Mouse (Mus musculus): ENCODE data around the gene Copg1.

The Copg1 gene

DNA sequence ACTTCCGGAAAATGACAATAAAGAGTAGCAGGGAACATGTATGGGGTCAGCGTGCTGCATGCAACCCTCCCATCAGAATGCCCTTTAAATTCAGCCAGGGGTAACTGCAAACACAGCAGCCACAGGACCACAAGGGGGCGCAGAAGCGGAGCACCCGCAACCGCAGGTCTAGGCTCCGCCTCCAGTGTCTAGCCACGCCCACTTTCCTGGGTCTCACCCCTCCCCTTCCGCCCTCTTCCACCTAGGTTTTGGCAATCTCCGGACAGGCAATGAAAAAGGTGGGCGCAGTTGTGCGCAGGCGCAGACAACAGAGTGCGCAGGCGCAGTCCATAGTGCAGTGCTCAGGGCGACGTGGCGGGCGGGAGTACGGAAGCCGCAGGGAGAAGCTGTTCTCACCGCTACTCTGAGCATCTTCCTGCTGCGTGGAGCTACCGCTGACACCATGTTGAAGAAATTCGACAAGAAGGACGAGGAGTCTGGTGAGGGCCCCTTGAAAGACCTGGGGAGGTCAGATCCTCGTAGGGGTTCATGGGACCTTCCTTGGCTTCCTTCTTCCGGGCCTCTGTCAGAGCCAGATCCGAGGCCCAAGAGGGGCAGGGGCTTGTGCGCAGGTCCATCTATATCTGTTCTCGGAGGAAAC is at the start of gene Copg1:
Gene Copg1 (plus strand): TSS at position 221 of the 640 bp plus-strand sequence.
- peak; percentile 100 for DNase-seq

DNA sequence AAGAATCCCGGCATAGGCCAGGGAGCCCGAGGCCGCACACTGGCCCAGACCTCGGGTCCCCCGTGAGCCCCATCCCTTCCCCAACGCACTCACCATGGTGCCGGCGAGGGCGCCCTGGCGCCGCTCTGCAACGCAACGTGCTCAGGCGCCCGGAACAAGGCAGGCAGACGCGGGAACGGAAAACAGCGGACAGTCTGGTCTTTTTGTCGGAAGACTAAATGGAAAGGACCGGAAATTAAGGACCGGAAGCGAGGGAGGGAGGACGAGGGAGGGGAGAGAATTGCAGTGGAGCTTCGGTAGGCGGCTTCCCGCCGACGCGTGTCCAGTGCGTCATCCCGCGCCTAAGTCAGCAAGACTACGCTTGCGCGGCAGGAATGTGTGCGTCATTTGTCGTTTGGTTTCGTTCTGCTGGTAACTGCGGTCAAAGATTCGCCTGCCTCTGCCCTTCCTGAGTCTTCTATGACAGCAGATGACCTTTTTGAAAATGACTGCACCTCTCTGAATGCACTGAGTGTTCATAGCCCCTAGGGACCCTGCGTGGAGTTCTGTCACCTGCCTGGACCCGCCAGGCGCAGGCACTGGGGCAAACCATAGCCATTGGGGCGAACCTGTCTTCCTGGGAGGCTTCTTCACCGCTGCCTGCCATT is 48.9 kb upstream of the Copg1 start, which contains the start of gene Isy1:
Gene Isy1 (minus strand): TSS at position 248 of the 647 bp plus-strand sequence.
- DNase-seq, result peak; percentile 92

DNA sequence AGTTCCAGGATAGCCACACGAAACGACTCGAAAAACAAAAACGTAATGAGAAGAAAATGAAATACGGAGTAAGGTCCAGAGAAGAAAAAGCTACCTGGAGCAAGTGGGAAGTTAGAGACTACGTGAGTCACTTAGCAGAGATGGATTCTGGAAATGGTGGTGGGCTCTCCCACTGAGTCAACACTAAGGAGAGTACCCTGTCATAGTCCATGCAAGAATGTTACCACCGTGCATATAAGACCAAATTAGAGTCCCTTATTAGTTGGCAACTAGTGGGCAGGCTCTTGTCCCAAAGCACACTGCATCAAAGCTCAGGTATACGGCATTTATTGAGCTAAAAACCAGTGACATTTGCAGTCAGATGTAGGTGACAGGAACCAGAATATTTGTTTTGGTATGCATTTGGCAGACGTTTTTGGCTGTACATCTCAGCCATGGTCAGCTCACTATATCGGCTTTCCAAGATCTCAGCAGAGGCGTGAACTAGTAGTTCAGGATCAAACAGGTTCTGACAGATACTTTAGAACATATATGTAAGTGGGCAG is 47.7 kb upstream of the Copg1 start:
- no peak for DNase-seq

DNA sequence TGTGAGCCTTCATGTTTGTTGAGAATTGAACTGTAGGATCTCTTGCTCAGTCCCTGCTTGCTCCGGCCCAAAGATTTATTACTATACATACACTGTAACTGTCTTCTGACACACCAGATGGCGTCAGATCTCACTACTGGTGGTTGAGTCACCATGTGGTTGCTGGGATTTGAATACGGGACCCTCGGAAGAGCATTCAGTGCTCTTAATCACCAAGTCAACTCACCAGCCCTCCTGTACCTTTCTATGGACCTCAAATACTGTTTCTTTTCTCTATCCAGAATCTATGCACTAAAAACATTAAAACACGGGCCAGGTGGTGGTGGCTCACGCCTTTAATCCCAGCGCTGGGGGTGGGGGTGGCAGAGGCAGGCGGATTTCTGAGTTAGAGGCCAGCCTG is 46.0 kb upstream of the Copg1 start:
- DNase-seq, result no peak

DNA sequence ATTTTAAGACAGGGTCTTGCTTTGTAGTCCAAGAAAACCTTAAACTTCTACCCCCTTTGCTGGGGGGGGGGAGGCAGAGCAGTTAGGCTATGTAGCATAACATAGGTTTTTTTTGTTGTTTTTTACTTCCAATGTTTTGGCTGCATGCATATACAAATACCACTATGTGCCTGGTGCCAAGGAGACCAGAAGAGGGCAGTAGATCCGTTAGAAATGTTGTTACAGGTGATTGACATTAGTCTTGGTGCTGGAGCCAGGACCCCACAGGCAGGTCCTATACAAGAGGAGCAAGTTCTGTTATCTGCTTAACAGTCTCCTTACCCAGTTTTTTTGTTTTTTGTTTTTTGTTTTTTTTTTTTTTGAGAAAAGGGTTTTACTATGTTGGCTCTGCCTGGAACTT is 45.4 kb upstream of the Copg1 start:
- DNase-seq, result no peak

DNA sequence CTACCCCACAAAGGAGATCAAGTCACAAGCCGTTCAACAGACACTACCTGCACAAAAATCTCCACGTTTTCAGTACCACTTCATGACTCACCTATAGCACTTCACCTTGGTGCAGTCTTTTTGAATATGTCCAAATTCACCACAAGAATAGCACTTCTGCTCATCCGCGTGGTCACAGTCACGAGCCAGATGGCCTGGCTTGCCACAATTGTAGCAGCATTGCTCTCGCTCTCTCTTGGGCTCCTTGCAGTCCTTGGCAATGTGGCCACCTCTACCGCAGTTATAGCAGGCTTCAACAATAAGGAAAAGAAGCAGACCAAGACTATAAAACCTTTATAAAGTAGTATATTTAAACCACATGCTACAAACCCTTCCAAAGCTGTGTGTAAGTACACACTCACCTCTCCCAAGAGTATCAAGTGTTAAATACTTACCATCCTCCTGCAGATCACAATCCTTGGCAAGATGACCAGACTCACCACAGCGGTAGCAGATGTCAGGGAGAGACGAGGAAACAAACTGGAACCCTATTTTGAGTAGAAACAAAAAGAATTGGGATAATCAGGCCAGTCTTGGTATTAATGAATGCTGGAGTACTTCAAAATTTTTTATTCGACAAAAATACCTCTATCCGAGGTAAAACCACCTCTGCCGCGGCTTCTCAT is 42.5 kb upstream of the Copg1 start:
- DNase-seq, result no peak

DNA sequence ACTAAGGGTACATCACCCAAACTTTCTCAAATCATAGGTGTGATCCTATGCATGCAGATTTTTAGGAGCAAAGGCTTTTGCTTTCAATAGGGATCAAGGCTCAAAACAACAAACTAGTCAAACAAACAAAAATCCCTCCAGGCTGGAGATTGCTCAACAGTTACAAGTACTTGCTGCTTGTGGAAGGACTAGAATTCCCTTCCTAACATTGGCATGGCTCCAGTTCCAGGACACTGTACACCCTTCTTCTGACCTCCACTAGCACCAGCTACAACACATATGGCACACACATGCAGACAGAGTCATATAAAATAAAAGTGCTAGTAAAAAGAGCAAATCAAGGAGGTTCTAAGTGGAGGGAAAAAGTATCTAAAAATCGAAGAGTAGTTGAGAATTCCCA is 40.8 kb upstream of the Copg1 start:
- DNase-seq, result no peak

DNA sequence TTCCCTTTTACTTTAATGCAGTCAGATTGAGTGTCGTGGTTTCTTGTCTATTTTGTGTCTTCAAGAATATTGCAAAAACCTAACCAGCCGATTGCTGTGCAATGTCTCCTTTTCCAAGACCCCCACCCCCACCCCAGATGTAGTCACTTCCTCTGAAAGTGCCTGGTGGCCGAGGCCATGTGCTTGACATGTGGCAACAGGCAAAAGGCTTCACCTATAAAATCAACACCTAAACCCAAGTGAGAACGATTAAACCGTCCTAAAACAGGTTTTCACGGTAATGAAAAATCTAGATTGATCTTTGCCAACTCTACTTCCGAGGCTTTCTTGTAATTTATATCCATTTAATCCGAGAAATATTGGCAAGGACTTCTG is 37.8 kb upstream of the Copg1 start:
- DNase-seq, result no peak

DNA sequence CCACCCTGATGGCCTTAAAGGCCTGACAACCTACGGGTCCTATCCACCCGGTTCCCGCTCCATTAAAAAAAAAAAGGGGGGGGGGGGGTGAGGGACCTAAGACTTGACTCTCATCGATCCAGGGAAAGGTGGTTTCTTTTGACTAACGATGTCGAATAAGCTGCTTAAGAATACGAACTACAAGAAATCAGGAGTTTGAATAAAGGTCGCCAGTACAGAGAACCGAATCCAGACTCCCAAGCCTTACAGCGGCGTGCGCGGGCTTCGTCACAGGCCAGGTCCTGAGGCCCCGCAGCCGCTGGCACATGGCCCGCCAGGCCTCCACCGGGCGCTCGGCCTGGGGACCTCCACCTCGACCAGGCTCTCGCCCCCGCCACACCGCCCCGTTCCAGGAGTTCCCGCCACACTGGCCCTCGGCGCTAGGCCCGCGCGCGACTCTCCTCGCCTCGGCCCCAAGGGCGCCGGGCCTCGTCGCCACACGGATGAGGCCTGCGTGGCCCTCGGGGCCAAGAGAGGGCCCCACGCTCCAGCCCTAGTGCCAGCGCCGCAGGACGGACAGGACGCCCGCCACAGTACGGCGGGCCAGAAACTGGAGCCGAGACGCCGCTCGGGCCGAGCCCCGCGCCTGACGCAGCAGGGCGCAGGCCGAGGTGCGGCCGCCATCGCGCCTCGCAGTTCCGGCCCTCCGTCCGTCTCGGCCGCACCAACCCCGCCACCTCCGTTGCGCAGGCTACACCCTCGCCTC is 37.3 kb upstream of the Copg1 start:
- DNase-seq, result peak; percentile 38

DNA sequence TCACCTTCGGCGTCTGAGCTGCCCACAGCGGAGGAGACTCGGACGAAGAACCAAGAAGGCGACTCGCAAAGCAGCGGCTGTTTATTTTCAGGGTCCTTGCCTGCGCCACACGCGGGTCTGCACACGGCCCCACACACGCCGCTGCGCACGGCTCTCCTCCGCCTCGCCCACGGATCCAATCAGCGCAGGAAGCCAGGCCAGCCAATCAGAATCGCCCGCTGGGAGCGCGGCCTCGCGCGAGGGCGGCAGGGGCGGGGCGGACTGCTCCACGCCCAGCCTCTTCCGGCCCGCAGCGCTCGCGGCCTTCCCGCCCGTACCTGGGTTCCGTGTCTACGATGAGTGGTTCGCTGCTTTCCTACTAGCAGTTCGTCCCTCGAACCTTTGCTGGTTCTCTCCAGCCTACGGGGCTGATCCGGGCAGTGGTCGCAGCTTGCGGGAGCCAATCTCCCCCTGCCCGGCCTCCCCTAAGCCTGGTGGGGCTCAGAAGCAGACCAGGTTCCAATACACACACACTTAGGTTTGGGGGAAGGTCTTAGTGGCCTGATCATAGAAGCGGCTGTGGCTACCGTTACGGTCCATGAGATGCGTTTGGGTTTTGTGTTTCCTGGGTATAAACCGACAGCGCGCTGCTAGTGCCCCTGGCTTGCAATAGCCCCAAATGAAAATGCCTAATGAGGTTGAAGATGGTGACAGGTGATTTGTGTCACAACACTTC is 36.6 kb upstream of the Copg1 start, which contains the start of gene Cnbp:
Gene Cnbp (minus strand): TSS at position 207 of the 715 bp plus-strand sequence.
- DNase-seq, result peak; percentile 98

DNA sequence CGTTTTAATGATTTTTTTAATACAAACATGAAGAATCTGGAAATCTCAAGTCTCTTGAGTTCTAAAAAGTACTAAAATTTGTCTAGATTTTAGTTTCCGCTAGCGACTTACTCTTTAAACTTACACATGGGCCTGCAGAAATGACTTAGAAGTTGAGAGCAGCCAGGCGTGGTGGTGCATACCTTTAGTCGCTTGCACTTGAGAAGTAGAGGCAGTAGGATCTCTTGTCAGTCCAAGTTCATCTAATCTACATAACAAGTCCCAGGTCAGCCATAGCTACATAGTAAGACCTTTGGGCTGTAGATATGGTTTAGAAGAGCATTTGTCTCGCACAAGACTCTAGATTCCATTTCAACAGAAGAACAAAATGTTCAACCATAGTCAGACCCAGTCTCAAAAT is 35.7 kb upstream of the Copg1 start:
- DNase-seq, result no peak

DNA sequence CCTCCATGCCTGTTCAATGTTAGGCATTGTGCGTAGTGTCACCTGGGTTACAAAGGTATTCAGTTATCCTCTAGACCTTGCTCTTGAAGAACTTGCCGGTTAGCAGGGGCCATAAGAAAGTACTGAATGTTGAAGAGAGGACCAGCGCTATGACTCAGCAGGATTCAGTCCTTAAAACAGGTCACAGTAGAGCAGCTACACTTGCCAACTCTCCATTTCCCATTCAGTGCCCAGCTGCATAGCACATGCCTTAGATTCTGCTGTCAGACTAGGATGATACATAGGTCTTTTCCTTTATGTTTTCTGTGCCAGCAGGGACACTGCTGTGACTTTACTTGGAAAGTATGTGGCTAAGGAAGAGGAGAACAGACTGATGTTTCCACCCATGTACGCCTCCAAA is 34.2 kb upstream of the Copg1 start:
- DNase-seq, result no peak

DNA sequence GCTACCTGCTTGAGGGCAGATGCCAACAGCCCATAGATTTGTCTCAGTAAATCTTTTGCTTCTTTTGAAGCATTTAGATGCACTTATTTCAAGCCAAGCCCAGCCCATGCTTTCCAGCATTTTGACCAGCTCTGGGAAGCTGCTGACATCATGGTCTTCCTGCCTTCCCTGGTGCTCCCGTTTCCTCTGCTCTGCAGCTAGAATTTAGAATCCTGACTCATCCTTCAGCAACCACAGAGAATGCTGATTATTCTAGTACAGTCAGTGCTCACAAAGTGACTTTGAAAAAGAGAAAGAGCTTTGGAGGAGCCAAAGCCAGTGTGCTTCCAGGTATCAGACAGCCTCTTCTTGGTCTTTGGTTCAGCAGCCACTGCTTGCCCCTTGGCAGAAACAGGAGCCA is 30.5 kb upstream of the Copg1 start:
- DNase-seq, result no peak

DNA sequence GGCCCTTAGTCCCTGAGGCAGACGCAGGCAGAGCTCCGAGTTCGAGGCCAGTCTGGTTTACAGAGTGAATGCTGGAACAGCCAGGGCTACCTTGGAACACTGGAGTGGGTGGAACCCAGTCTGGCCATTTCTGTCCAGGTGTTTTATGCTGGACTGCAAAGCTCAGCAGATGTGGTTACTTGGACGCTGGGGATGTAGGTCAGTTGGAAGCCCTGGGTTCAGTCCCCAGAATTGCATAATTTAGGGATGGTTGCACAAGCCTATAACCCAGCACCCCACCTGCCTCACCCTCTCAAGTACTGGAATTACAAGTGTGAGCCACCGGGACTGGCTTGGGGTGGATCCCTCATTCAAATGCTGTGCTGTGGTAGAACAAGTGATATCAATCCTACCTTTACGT is 21.4 kb upstream of the Copg1 start:
- no peak for DNase-seq

DNA sequence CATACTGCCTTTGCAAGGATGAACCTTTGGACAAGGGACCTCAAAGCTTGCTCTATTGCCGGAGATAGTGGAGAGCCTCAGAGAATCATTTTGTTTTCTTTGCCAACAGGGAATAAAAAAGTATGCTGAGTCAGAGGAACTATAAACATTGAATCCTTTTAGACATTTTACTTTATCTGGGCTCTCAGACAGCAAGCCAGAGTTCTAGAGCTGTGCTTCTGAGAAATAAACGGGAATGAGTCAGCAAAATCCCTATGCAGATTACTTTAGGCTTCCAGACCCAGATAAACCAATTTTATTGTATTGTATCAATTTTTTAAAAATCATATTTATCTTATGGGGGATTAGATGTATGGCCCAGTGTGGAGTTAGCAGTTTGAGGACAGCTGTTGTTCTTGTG is 20.4 kb upstream of the Copg1 start:
- DNase-seq, result no peak

DNA sequence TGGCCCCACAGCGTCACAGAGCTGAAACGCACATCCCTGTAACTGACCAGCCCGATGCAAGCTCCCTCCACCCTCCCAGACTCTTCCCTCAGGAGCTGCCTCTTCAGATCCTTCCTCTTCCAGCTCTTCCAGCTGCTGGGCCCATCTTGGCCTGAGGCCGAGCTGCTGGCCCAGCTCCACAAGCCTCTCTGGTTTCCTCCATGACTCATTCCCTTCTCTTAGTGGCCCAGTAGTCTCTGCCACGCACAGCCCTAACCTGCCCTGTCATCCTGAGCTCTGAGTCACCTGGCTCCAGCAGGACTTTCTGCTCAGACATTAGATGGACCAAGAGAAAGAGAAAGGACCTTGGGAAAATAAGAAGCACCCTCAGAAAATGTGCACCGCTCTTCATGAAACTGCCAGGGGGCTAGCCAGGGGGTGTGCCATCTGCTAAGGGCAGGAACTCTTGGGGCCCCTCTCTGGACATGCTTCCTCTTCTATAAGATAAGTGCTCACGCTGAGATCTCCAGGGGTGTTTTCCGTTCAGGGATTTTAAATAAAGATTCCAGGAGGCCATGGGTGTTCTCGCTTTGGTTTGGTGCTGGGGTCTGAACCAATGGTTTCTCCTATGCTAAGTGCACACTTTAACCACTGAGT is 18.6 kb upstream of the Copg1 start:
- DNase-seq, result no peak

DNA sequence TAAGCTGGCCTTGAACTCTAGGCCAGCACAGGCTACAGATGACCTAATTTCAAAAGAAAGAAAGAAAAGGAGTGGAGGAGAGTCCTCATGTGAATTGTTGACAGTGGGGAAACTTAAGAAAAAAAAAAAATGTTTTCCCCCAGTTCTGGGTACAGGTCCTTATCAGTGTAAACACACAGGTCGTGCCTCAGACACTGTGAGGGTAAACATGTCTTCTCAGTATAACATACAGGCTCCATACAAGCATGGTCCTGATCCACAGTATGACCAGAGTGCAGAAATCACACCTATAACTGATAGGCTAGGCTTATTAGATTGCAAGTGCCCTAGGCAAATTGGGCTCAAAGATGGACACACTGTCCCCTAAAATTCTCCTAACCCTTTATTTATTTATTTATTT is 17.2 kb upstream of the Copg1 start:
- no peak for DNase-seq

DNA sequence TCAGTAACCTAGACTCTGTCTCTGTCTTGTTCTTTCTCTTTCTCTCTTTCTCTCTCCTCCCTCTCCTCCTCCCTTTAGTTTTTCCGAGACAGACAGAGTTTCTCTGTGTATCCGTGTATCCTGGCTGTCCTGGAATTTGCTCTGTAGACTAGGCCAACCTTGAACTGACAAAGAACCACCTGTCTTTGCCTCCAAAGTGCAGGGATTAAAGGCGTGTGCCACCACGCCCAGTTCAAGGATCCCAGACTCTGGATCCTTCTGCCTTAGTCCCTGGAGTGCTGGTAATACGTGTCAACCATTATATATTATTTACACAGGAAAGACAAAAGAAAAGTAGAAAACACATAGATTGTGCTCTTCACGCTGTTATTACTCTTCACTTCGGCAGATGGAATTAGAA is 16.4 kb upstream of the Copg1 start:
- DNase-seq, result no peak

DNA sequence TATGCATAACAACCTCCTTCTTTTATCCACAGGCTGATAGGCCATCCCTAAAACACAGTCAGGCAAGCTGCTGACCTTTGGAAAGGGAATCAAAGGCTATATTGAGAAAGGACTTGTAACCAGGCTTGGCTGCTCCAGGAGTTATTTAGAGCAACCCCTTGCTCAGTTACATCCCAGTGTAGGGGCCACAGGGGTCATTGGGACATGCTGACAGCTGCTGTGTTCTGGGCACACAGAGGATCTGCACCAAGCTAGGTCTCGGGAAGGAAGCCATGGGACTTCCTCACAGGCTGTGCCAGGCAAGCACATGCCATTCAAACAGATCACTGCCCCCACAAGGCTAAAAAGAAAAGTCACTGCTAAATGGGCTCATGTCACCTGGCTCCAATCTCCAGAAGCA is 14.5 kb upstream of the Copg1 start:
- DNase-seq, result no peak

DNA sequence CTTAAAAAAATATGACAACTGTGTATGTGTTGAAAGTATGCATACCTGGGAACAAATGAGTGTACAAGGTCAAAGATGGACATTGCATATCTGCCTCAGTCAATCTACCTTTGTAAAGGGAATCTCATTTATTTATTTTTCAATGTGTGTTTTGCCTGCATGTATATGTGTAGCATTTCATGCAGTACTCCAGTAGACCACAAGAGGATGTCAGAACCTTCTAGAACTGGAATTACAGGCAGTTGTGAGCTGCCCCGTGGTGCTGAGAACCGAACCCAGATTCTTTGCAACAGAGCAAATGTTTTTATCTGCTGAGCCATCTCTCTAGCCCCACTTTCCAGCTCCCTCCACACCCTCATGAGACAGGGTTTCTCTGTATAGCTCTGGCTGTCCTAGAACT is 13.7 kb upstream of the Copg1 start:
- no peak for DNase-seq

DNA sequence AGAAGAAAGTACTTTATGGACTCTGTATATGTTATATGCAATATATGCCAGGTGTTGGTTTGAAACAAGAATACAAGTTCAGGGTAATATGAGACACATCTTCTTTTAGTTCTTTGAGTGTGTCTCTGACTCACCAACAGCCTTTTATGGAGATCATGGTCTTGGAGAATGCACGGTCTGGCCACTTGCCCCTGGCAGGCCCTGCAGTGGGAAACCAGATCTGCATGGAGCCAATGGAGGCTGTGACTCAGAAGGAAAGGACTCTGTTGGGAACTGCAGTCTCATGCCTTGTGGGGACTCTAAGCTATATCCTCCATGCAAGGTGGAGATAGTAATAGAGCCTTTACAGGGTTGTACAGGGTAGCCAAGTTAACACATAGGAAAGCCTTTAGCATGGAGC is 12.5 kb upstream of the Copg1 start:
- DNase-seq, result no peak

DNA sequence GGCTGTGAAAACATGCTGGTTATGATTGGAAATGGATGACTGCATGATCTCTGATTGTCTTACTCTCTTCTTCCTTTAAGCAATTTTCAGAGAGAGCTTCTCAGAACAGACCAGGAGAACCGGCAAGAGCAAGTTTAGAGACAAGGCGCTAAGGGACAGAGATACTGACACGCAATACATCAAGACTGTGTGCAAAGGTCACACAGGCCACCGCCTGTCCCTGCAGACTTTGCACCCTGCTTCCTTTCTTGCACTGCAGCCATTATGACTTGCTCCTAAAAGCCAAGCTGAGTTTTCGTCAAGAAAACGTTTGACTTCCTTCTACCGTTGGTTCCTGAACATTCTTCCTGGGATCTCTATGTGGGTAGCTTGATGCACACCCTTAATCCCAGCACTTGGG is 12.1 kb upstream of the Copg1 start:
- no peak for DNase-seq
